Mouse (Mus musculus) bone marrow macrophage, adult 2 months (primary cell): ENCODE results near the gene Gm20388.

ENCODE experiments used
- CTCF ChIP-seq: IDR thresholded peaks from 2 replicates; pipeline ENCODE4 v1.5.1; 2012; ENCODE audit warnings: low read depth, mild to moderate bottlenecking, low read length, moderate library complexity
- POLR2A ChIP-seq: IDR thresholded peaks from 2 replicates; pipeline ENCODE4 v1.6.1; 2012; ENCODE audit warnings: mild to moderate bottlenecking, low read depth, low read length, borderline replicate concordance

DNA sequence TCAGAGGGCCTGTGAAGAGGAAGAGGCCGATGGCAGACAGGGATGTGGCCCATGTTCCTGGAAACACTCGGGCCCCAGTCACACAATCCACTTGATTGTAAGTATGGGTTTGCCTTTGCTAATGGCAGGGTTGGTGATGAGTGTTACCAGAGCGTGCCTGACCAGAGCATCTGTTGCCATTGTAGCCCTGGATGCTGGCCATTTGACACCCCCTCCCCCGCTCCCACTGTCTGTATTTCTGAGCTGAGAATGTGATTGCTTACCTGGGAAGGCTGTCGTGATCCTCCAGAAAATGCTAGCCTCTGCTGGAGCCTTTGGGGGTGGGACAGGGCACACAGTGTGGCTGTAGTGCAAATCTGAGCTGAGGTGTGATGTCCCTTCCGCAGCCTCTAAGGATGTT is 962.0 kb downstream of the Gm20388 start:
- no peak for TF ChIP-seq CTCF
- TF ChIP-seq POLR2A = no peak
